Mouse (Mus musculus) kidney, adult 9 months (tissue): ENCODE data around the gene Nabp2.

Experiments used
- DNase-seq: peaks from one replicate; pipeline ENCODE4 v3.0.0; 2022

The Nabp2 gene

DNA sequence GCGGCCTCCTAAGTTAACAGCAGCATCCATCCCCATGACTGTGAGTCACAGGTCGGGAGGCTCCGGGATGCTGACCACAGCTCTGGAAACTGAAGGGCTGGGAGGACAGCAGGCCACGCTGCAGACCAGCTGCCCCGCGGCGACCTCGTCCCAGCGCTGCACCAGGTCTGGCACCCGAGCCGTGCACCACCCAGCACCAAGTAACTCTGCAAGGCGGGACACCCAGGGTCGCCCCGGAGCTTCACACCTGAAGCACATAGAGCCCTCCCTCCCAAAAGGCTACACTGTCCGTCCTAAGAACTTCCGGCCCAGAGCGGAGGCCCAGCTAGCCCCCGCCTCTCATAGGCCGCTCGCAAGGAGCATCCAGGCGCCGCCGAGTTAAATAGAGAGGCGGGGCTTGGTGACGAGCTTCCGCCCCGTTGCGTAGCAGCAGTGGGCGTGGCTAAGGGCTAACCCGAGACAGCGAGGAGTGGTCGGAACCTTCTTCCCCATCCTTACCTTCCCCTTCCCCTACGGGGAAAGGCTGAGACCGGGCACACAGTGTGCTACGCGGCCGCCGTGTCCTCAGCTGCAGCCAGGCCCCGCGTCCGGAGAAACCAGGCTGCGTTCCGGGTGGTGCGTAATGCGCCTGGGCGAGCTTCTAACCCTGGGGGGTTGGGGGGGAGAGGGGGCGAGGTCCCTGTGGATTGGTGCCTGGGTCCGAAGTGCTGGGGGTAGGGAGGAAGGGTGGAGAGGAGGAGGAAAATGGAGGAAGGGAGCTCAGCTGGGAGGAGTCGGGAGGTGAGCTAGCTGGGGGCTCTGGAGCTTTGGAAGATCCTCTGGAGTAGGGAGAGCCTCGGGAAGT is at the start of gene Nabp2, which contains the start of gene Rnf41:
Nabp2 (minus strand) TSS at position 282 of the 844 bp plus-strand sequence.
Rnf41 (plus strand) TSS at position 447 of the 844 bp plus-strand sequence.
- DNase-seq: peak; percentile 98

DNA sequence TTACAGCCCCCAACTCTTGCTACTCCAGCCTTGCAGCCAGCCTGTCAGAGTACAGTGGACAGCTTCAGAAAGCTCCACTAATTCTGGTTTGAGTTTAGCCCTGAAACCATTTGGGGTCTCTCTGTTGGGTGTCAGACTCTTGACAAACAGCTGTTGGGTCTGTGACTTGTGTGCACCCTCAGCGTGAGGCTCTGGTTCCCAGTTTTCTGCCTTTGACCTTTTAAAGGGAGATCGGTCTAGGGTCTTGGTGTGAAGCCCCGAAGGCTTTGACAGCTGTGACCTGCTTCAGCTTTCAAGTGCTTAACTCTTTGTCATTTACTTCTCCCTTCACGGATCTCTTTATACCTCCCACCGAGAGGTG is 49.0 kb upstream of the Nabp2 start:
- peak; percentile 20 for DNase-seq

DNA sequence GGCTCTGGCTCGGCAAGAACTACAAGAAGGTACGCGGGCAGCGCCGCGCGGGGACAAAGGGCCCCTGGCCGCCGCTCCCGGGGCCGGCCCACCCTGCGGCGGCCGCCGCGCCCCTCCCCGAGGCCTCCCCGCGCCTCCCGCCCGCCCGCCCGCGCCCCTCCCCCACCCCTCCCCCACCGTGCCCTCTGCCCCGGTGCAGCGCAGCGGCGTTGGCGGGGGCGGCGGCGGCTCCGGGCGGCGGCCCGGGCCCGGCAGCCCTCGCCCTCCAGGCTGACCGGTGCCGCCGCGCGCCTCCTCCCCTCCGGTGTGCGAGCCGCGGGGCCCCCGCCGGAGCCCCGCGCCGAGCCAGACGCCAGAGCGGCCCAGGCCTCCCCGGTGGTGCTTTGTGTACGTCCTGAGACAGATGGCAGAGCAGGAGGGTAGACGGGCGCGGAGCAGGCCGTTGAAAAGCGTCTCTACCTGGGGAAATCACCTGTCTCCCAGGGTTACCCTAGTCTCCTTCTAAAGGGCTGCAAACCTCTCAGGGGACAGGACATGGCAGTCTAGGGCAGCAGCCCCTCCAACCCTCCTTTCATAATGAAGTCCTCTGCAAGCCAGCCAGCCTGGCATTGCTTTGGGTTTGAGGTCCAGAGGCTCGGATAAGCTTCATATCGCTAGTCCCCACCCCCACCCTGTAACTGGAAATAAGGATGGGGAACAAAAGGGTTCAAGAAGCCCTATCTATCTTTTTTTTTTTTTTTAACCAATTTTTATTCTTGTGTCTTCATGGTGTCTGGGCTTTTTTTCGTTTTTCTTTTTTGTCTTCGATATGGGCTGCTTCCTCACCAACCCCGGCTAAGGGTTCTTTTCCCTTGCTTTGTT is 48.3 kb upstream of the Nabp2 start:
- DNase-seq: peak; percentile 45

DNA sequence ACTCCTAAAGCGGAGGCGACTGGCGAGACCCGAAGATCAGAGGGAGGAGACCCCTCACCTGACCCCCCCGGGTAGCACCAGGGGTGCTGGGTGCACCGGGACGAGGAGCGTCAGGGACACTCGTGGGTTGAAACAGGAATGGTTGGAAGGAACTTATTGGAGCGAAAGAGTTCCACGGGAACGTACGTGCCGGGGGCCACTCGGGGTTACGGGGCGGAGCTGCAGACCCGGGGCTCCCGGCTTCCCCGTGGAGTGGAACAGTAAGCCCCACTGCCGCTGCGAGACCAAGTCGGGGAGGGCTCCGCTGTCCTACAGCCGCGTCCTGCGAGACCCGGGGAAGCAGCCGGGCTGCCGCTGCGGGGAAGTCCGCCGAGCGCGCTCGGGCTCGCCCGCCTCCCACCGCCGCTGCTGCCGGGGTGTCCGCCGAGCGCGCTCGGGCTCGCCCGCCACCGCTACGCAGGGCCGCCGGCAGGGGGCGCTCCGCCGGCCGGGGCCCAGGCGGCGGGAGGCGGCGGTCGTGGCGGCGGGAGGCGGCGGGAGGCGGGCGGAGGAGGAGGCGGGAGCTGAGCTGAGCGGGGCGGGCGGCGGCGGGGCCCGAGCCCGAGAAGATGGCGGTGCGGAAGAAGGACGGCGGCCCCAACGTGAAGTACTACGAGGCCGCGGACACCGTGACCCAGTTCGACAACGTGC is 47.6 kb upstream of the Nabp2 start, which contains the start of gene Smarcc2:
Smarcc2 (plus strand) TSS at position 530 of the 690 bp plus-strand sequence.
- peak; percentile 74 for DNase-seq

DNA sequence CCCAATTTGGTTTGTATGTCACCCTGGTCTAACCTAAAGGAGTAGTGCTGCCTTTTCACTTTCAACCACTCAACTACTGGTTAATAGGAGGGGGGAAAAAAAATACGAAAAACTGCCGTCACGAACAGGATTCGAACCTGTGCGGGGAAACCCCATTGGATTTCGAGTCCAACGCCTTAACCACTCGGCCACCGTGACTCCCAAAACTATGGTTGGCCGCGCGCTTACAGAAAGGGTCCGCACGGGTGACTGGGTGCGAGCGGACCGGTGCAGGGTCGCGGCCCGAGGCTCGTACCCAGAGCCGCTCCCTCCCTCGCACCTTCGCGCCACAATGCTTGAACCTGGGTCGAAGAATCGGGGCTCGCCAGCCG is 47.0 kb upstream of the Nabp2 start:
- DNase-seq: peak; percentile 90

DNA sequence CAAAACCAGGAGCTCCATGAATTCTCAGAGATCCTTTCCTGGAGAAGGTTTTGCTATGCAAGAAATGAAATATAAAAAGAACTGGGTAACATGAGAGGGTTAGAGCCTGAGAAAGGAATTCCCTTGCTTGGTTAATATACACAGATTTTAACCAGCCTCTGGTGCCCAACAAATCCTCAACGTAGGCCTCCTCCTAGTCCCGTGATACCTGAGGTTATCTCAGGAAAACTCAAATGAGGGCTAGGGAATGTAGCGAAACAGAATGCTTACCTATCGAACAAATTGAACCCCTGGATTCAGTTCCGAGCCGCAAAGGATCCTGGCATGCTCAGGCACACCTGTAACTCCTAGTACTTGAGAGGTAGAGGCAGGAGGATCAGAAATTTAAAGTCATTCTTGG is 46.4 kb upstream of the Nabp2 start:
- DNase-seq: peak; percentile 57

DNA sequence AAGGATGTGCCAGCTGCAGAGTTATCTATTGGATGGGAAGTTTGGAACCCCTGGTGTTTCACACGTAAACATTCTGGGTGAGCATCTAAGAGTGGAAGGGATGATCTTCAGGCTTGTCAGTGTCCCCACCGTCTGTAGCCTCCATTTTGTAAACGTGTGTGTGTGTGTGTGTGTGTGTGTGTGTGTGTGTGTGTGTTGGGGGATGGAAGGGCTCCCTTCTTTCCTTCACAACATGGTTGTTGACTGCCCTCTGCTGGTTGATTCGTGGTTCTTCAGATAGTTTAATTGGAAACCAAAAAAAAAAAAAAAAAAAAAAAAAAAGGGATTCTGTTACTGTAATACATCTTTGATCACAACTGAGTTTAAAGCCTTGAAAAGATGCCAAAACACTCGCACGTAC is 44.0 kb upstream of the Nabp2 start:
- DNase-seq: peak; percentile 78

DNA sequence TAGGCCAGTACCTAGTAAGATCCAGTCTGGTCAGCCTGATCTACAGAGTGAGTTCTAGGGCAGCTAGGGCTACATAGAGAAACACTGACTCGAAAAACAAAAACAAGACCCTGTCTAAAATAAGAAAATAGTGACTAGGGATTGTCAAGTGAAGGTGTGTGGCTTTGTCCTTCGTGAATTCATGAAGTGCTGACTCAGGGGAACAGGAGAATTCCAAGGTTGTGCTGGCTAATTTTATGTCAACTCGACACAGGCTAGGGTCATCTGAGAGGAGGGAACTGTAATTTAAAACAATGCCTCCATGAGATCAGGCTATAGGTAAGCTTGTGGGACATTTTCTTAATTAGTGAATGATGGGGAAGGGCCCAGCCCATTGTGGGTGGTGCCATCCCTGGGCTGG is 43.2 kb upstream of the Nabp2 start:
- no peak for DNase-seq

DNA sequence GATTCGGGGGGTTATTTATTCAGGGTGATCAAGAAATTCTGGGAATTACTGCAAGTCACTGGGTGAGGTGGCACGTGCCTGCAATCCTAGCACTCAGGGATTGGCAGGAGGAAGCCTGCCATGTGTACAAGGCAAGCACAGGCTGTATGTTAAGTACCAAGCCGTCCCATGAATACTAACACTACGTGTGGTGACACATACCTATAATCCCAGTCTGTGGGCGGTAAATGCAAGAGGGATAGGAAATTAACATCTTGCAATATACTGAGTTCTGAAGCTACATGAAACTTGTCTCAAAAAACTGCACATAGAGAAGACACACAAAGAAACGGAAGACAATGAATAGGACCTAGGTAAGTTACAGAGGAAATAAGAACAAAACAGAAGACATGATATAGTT is 39.7 kb upstream of the Nabp2 start:
- no peak for DNase-seq

DNA sequence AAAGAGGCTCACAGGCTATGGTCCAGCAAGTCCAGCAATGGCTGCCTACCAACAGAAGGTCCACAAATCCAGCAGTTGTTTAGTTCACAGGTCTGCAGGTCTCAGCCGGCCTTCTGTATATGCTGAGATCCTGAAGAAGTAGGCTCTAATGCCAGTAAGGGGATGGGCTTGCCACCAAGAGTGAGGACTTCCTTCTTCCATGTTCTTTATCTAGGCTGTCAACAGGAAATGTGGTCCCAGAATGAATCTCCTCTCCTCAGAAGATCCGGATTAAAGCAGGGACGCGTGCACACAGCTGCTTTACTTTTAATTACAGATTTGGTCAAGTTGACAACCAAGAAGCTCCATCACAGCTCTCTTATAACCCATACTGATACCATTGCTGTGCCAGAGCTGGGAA is 34.1 kb upstream of the Nabp2 start:
- peak; percentile 26 for DNase-seq

DNA sequence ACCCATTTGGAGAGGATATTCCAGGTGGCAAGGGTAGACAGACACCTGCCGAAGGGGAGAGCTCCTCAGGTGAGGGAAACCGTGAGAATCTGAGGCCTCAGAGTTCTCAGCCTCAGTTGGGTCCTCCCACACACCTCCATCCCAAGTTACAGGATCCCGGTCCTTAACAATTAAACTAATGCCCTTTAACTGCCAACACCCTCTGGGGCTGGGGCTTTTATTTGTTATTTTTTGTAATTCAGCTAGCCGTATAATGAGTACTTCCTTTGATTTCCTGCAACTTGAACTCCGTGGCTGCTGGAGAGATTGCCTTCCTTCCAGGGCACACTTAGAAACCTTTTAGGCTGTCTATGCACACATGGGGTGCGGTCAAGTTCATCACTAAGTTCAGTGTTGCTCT is 33.1 kb upstream of the Nabp2 start:
- no peak for DNase-seq

DNA sequence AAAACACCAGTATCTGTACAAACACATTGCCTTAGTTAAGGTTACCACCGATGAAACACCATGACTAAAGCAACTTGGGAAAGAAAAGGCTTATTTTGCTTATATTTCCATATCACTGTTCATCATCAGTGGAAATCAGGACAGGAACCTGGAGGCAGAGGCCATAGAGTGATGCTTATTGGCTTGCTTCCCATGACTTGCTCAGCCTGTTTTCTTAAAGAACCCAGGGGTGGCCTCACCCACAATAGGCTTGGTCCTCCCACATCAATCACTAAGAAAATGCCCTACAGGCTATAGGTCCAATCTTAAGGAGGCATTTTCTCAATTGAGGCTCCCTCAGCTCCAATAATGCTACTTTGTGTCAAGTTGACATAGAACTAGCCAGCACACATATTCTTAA is 31.4 kb upstream of the Nabp2 start:
- no peak for DNase-seq

DNA sequence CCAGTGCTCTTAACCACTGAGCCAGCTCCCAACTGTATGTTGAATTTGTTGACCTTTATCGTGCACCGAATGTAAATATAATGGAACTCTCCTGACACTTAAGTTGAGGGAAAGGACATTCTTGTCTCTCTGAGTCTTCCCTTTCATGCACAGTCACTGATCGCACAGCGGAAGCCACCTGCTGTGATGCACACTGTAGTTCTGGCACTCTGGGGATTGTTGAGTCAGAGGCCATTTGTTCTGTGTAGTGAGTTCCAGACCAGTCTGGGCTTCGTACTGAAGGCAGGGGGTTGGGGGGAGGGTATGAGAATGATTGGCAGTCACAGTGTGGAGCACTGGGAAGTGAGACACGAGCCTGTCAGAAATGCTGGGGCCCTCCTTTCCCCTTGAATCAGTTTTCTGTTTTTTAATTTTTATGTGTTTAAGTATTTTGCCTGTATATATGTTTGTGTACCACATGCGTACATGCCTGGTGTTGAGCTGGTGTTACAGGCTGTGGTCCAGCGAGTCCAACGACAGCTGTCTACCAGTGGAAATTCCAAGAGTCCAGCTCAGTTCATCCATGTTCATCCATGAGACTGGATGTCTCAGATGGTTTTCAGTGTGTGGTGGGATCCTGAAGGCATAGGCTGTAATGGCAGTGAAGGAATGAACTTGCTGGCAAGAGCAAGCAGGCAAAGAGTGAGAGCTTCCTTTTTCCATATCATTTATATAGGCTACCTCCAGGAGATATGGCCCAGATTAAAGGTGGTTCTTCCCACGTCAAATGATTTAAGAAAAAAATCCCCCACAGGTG is 30.2 kb upstream of the Nabp2 start:
- DNase-seq: no peak

DNA sequence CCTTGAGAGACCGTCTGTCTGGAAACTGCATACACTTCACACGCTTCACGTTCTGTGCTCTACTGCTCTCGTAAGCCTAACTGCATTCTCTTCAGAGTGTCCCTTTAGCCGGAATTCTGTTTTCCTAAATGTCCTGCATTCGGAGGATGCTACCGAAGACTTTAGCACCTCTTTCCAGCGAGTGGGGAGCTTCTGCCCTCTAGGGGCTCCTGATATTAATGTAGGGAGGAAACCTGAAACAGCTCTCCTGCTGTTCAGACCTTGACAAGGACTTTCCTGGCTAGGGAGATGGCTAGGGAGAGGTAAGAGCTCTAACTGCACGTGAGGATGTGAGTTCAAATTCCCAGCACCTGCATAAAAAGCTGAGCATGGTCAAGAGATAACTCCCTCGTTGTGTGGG is 29.1 kb upstream of the Nabp2 start:
- DNase-seq: peak; percentile 49

DNA sequence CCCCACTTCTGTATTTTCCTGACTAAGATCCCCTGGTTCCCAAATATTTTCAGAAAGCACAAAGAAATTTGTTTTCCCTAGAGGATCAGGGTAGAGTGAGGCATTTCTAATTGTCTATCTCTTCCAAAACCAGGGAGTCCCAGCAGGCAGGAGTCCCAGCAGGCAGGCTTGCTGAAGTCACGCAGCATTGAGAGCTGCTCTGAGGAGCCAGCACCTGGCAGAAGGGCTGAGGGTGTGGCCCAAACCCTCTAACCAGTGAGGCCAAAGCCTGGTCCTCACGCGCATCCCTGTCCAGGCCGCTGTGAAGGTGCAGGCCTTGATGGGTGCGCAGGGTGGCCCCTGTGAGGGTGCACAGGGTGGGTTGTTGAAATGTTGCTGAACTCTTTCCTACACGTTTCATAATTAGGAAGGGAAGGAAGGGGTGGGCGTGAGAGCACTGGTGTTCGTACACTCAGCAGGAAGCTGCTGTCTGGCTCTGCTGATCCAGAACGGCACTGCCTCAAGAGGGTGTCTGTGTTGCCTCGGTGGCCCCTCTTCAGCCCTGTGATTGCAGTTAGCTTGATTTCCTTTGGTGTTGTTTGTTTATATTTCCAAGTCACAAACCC is 27.5 kb upstream of the Nabp2 start:
- DNase-seq: peak; percentile 34

DNA sequence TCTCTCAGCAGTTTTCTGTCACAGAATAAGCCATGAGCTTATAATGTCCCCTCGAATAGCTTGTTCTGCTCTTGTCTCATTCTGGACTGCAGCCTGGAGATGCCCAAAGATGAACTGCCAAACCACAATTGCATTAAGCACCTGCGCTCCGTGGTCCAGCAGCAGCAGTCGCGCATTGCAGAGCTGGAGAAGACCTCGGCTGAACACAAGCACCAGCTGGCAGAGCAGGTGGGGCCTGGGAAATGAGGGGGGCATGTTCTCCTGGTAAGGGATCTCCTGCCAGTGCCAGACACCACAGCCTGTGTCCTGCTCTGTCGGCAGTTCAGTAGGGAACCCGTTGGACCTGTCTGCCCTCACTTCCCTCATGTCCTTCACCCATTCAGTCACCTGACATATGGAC is 25.1 kb upstream of the Nabp2 start:
- DNase-seq: no peak

DNA sequence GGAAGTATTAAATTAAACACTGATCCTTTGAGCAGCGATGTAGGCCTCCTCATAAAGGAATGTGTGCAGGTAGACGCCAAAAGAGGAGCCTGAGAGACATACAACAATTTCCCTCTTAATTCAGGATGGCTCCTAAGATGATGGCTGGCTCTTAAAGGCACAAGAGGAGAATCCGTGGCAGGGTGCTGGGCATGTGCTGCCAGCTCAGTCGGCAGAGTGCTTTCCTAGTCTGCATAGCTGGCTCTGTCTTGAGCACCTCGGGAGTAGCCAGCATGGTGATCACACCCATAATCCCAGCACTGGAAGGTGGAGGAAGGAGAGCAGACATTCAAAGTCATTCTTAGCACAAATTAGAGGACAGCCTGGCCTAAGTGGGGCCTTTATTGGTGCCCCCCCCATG is 24.6 kb upstream of the Nabp2 start:
- DNase-seq: no peak

DNA sequence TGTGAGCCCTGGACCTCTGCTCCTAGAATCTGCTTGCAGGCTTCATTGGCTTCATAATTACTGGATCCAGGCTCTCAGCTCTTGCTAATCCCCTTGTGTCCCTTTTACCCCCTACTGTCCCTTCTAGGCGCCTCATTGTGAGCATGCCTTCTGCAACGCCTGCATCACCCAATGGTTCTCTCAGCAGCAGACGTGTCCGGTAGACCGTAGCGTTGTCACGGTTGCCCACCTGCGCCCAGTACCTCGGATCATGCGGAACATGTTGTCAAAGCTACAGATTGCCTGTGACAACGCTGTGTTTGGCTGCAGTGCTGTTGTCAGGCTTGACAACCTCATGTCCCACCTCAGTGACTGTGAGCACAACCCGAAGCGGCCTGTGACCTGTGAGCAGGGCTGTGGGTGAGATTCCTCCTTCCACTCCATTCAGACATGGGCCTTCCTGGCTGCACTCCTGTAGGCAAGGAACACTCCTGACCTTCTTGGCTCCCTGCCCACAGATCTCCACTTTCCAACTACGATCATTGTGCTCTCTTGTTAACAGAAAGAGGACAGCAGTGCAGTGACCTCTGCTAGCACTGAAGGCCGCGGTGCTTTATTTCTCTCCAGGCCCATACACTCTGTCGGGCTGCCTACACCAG is 24.0 kb upstream of the Nabp2 start:
- DNase-seq: peak; percentile 94

DNA sequence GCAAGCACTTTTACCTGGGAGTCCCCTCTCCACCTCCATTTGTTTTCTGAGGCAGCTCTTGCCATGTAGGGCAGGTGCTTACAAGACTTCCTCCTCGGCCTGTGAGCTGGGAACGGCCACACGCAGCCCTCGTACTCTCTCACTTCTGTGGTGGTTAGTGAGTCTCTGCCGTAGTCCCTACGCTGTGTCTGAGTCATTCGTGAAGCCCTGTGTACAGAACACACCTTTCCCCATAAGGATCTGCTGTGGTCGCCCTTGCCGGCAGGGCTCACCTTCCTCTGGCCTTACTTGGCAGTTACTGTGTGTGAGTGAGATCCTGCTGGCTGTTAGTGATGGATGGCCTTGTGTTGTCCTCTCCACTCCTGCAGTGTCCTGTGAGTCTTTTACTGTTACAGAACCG is 23.4 kb upstream of the Nabp2 start:
- no peak for DNase-seq

DNA sequence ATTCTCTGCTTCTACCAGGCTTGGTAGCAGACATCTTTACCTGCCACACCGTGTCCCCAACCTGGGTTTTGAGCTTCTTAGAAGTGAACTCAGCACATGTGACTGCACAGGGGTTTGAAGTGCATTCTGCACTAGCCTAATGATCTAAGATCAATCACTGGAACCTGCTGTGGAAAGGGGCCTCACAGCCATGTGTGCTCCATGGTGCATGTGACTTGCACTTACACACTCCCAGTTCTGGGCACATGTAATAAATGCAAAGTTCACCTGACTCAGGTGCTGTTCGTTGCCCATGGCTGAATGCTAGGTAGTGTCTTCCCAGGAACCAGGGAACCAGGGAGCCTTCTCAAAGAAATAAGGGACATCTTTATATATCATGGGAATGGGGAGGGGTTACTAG is 22.1 kb upstream of the Nabp2 start:
- DNase-seq: no peak

DNA sequence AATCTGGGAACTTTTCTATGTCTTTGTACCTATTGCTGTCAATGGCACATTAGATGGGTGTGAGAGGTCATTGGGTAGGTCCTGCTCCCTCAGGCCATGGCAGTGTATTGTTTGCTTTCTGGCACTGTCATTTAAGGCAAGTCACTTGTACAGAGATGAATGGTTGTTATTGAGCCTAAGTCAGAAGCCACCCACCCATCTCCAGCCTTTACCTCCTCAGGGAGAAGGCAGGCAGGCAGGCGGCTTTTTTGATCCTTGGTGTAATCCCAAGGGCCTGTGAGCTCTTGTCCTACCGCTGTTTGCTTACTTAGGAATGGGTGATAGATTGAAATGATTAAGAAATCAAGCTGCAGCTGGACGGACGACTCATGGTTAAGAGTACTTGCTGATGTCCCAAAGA is 18.2 kb upstream of the Nabp2 start:
- no peak for DNase-seq

DNA sequence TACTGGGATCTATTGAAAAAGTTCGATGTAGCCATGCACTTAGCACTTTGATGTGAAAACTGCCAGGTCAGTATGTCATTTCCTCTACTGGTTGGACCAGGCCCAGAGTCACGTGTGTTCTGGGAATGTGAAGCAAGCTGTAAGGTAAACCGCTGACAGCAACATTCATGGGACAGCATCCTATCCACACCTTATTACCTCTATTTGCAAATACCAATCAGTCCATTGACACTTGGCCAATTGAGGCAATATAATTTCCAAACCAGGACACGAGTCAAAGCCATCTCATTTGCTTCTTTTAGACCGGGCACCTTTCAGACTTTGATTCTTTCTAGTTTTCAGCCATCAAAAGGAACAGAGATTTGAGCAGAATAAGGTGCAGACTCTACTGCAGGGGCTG is 17.8 kb upstream of the Nabp2 start:
- DNase-seq: no peak
